Mouse (Mus musculus): ENCODE data around the gene Srm.

The Srm gene

GRCm38 (mm10) chr4:148601871-148602270 is 10.6 kb downstream of the Srm start:
- no peak for DNase-seq (ENCODE audit: low spot score in 2 of 2)

GRCm38 (mm10) chr4:148602357-148603120 is 11.2 kb downstream of the Srm start, which contains the start of gene Masp2:
Masp2 (plus strand) TSS chr4:148602554.
- DNase-seq (ENCODE audit: low spot score in 2 of 2), result no peak

GRCm38 (mm10) chr4:148603376-148604139 is 12.3 kb downstream of the Srm start:
- peak in 1 of 2 experiments; percentile 26 for DNase-seq (ENCODE audit: low spot score in 2 of 2)

- peak; percentile 77 to 78 for DNase-seq (ENCODE audit: low spot score in 2 of 2)
These were observed 12.8 kb downstream of the Srm start for GRCm38 (mm10) chr4:148604141-148604540.

- DNase-seq (ENCODE audit: low spot score in 2 of 2), result peak in 1 of 2 experiments; percentile 65
These were observed 13.3 kb downstream of the Srm start for GRCm38 (mm10) chr4:148604541-148605165.

GRCm38 (mm10) chr4:148607758-148608157 is 16.5 kb downstream of the Srm start:
- DNase-seq (ENCODE audit: low spot score in 2 of 2), result peak; percentile 75 to 84

GRCm38 (mm10) chr4:148609805-148610204 is 18.5 kb downstream of the Srm start:
- no peak for DNase-seq (ENCODE audit: low spot score in 2 of 2)

- DNase-seq (ENCODE audit: low spot score in 2 of 2), result no peak
These were observed 19.5 kb downstream of the Srm start for GRCm38 (mm10) chr4:148610631-148611364.

- no peak for DNase-seq (ENCODE audit: low spot score in 2 of 2)
These were observed 21.3 kb downstream of the Srm start for GRCm38 (mm10) chr4:148612557-148612956.

- DNase-seq (ENCODE audit: low spot score in 2 of 2), result no peak
These were observed 22.4 kb downstream of the Srm start for GRCm38 (mm10) chr4:148613738-148614137.

GRCm38 (mm10) chr4:148619805-148620204 is 28.5 kb downstream of the Srm start:
- DNase-seq (ENCODE audit: low spot score in 2 of 2), result no peak

- no peak for DNase-seq (ENCODE audit: low spot score in 2 of 2)
These were observed 29.4 kb downstream of the Srm start for GRCm38 (mm10) chr4:148620718-148621117.

GRCm38 (mm10) chr4:148622485-148622884 is 31.2 kb downstream of the Srm start:
- DNase-seq (ENCODE audit: low spot score in 2 of 2), result no peak

- DNase-seq (ENCODE audit: low spot score in 2 of 2), result no peak
These were observed 32.3 kb downstream of the Srm start for GRCm38 (mm10) chr4:148623609-148624008.

- no peak for DNase-seq (ENCODE audit: low spot score in 2 of 2)
These were observed 33.7 kb downstream of the Srm start for GRCm38 (mm10) chr4:148625010-148625409.

- no peak for DNase-seq (ENCODE audit: low spot score in 2 of 2)
These were observed 34.7 kb downstream of the Srm start for GRCm38 (mm10) chr4:148625756-148626622.

GRCm38 (mm10) chr4:148626623-148627185 is 35.4 kb downstream of the Srm start, which contains the start of gene Tardbp:
Tardbp (minus strand) TSS chr4:148627019.
- peak; percentile 93 to 95 for DNase-seq (ENCODE audit: low spot score in 2 of 2)

GRCm38 (mm10) chr4:148627246-148627645 is 35.9 kb downstream of the Srm start:
- no peak for DNase-seq (ENCODE audit: low spot score in 2 of 2)

- no peak for DNase-seq (ENCODE audit: low spot score in 2 of 2)
These were observed 40.9 kb downstream of the Srm start for GRCm38 (mm10) chr4:148632013-148632692.
